Mouse (Mus musculus): ENCODE measurements at regions not wholly inside any gene's neighbourhood (a gene's known extent, or its start where the extent isn't known, plus 50 kb on each side); places are given as distances from the start of the nearest gene placed in this dataset.

- Histone ChIP-seq H3K4me2 (no peak overlapping the region), H3K36me3 (no peaks in the 10 kb centered on the region), H3K9ac (no peak overlapping the region), H3K4me1 (replicated peaks) (no peaks in the 10 kb centered on the region), H3K27ac (replicated peaks) (no peak overlapping the region), H3K4me3 (no peak overlapping the region), H3K9me3 (no peaks in the 10 kb centered on the region), H3K27me3 (no peaks in the 10 kb centered on the region)
- WGBS, result 80% methylated on average over 2 of the region's 2 CpGs
- ATAC-seq (ENCODE audit: low read depth), result no peak
Observed at GRCm38 (mm10) chr14:9284976-9285605, 619.1 kb upstream of the 4930452B06Rik start.

- 84% methylated on average over 14 of the region's 14 CpGs for WGBS
- H3K27me3 ChIP-seq, result no peaks in the 10 kb centered on the region
- no peak for ATAC-seq (ENCODE audit: low read depth)
Observed at GRCm38 (mm10) chr14:9267282-9268091, 601.4 kb upstream of the 4930452B06Rik start.

GRCm38 (mm10) chr14:9252017-9252416 is 586.0 kb upstream of the 4930452B06Rik start:
- Histone ChIP-seq H3K27ac (replicated peaks) (no peak overlapping the region), H3K36me3 (no peaks in the 10 kb centered on the region), H3K4me3 (no peak overlapping the region), H3K4me2 (no peak overlapping the region), H3K4me1 (replicated peaks) (no peaks in the 10 kb centered on the region), H3K27me3 (no peaks in the 10 kb centered on the region), H3K9ac (no peak overlapping the region), H3K9me3 (no peaks in the 10 kb centered on the region)
- ATAC-seq (ENCODE audit: low read depth), result no peak
- WGBS, result 85% methylated on average over 1 of the region's 1 CpGs

More at GRCm38 (mm10) chr14:9267282-9268091, 601.4 kb upstream of the 4930452B06Rik start:
- no peak overlapping the region for H3K27ac ChIP-seq (replicated peaks)
- no peak overlapping the region for H3K4me2 ChIP-seq
- no peak overlapping the region for H3K9ac ChIP-seq
- H3K9me3 ChIP-seq, result no peaks in the 10 kb centered on the region
- H3K36me3 ChIP-seq, result no peaks in the 10 kb centered on the region
- no peak overlapping the region for H3K4me3 ChIP-seq
- H3K4me1 ChIP-seq (replicated peaks), result no peaks in the 10 kb centered on the region

GRCm38 (mm10) chr14:9245266-9245665 is 579.2 kb upstream of the 4930452B06Rik start:
- no peaks in the 10 kb centered on the region for H3K9me3 ChIP-seq
- no peak for ATAC-seq (ENCODE audit: low read depth)
- no peaks in the 10 kb centered on the region for H3K4me1 ChIP-seq (replicated peaks)
- no peak overlapping the region for H3K4me2 ChIP-seq
- whole genome bisulfite sequencing, result 44% methylated on average over 1 of the region's 1 CpGs
- no peaks in the 10 kb centered on the region for H3K36me3 ChIP-seq
- no peaks in the 10 kb centered on the region for H3K27me3 ChIP-seq
- H3K27ac ChIP-seq (replicated peaks), result no peak overlapping the region
- H3K9ac ChIP-seq, result no peak overlapping the region
- H3K4me3 ChIP-seq, result no peak overlapping the region

GRCm38 (mm10) chr14:9243336-9243735 is 577.3 kb upstream of the 4930452B06Rik start:
- Histone ChIP-seq H3K4me2 (no peak overlapping the region), H3K9ac (no peak overlapping the region), H3K27ac (replicated peaks) (no peak overlapping the region), H3K4me3 (no peak overlapping the region), H3K4me1 (replicated peaks) (no peaks in the 10 kb centered on the region), H3K36me3 (no peaks in the 10 kb centered on the region), H3K9me3 (no peaks in the 10 kb centered on the region), H3K27me3 (no peaks in the 10 kb centered on the region)
- ATAC-seq (ENCODE audit: low read depth), result no peak

- no peak for ATAC-seq (ENCODE audit: low read depth)
Observed at GRCm38 (mm10) chr14:9242118-9242517, 576.1 kb upstream of the 4930452B06Rik start.

GRCm38 (mm10) chr14:9227670-9228069 is 561.6 kb upstream of the 4930452B06Rik start:
- H3K4me2 ChIP-seq, result no peak overlapping the region
- no peaks in the 10 kb centered on the region for H3K27me3 ChIP-seq
- ATAC-seq (ENCODE audit: low read depth), result no peak
- no peak overlapping the region for H3K27ac ChIP-seq (replicated peaks)
- no peaks in the 10 kb centered on the region for H3K36me3 ChIP-seq
- H3K4me1 ChIP-seq (replicated peaks), result no peaks in the 10 kb centered on the region
- H3K4me3 ChIP-seq, result no peak overlapping the region
- no peak overlapping the region for H3K9ac ChIP-seq
- WGBS, result 91% methylated on average over 6 of the region's 6 CpGs
- no peaks in the 10 kb centered on the region for H3K9me3 ChIP-seq

More at GRCm38 (mm10) chr14:9242118-9242517, 576.1 kb upstream of the 4930452B06Rik start:
- no peak overlapping the region for H3K9ac ChIP-seq
- no peak overlapping the region for H3K27ac ChIP-seq (replicated peaks)
- no peaks in the 10 kb centered on the region for H3K9me3 ChIP-seq
- H3K36me3 ChIP-seq, result no peaks in the 10 kb centered on the region
- 29% methylated on average over 2 of the region's 2 CpGs for WGBS
- H3K27me3 ChIP-seq, result no peaks in the 10 kb centered on the region
- H3K4me3 ChIP-seq, result no peak overlapping the region
- H3K4me2 ChIP-seq, result no peak overlapping the region
- H3K4me1 ChIP-seq (replicated peaks), result no peaks in the 10 kb centered on the region

GRCm38 (mm10) chr14:9200246-9200645 is 534.2 kb upstream of the 4930452B06Rik start:
- Histone ChIP-seq H3K36me3 (no peaks in the 10 kb centered on the region), H3K27me3 (no peaks in the 10 kb centered on the region), H3K9me3 (no peaks in the 10 kb centered on the region), H3K9ac (no peak overlapping the region), H3K4me2 (no peak overlapping the region), H3K4me3 (no peak overlapping the region), H3K4me1 (replicated peaks) (no peaks in the 10 kb centered on the region), H3K27ac (replicated peaks) (no peak overlapping the region)
- WGBS, result 88% methylated on average over 2 of the region's 2 CpGs
- ATAC-seq (ENCODE audit: low read depth), result no peak

- WGBS, result 76% methylated on average over 4 of the region's 4 CpGs
- no peak overlapping the region for H3K27ac ChIP-seq (replicated peaks)
- no peaks in the 10 kb centered on the region for H3K36me3 ChIP-seq
Observed at GRCm38 (mm10) chr14:9192122-9192769, 526.2 kb upstream of the 4930452B06Rik start.

GRCm38 (mm10) chr14:9191664-9192063 is 525.6 kb upstream of the 4930452B06Rik start:
- H3K9me3 ChIP-seq, result no peaks in the 10 kb centered on the region
- WGBS, result 78% methylated on average over 3 of the region's 3 CpGs
- no peaks in the 10 kb centered on the region for H3K4me1 ChIP-seq (replicated peaks)
- H3K27ac ChIP-seq (replicated peaks), result no peak overlapping the region
- no peaks in the 10 kb centered on the region for H3K36me3 ChIP-seq
- no peak overlapping the region for H3K4me2 ChIP-seq
- no peak for ATAC-seq (ENCODE audit: low read depth)
- H3K9ac ChIP-seq, result no peak overlapping the region
- no peak overlapping the region for H3K4me3 ChIP-seq
- no peaks in the 10 kb centered on the region for H3K27me3 ChIP-seq

More at GRCm38 (mm10) chr14:9192122-9192769, 526.2 kb upstream of the 4930452B06Rik start:
- Histone ChIP-seq H3K4me2 (no peak overlapping the region), H3K27me3 (no peaks in the 10 kb centered on the region), H3K9me3 (no peaks in the 10 kb centered on the region), H3K9ac (no peak overlapping the region), H3K4me3 (no peak overlapping the region), H3K4me1 (replicated peaks) (no peaks in the 10 kb centered on the region)
- ATAC-seq (ENCODE audit: low read depth), result no peak

- no peaks in the 10 kb centered on the region for H3K36me3 ChIP-seq
- no peak overlapping the region for H3K4me3 ChIP-seq
- no peaks in the 10 kb centered on the region for H3K4me1 ChIP-seq (replicated peaks)
- 91% methylated on average over 2 of the region's 2 CpGs for WGBS
- no peak overlapping the region for H3K4me2 ChIP-seq
- H3K9ac ChIP-seq, result no peak overlapping the region
- H3K27ac ChIP-seq (replicated peaks), result no peak overlapping the region
- no peaks in the 10 kb centered on the region for H3K9me3 ChIP-seq
- ATAC-seq (ENCODE audit: low read depth), result no peak
- no peaks in the 10 kb centered on the region for H3K27me3 ChIP-seq
Observed at GRCm38 (mm10) chr14:9161336-9161735, 495.3 kb upstream of the 4930452B06Rik start.

- H3K9me3 ChIP-seq, result no peaks in the 10 kb centered on the region
- no peak overlapping the region for H3K4me2 ChIP-seq
- no peak overlapping the region for H3K9ac ChIP-seq
- H3K4me3 ChIP-seq, result no peak overlapping the region
- no peak overlapping the region for H3K27ac ChIP-seq (replicated peaks)
- H3K27me3 ChIP-seq, result no peaks in the 10 kb centered on the region
- no peaks in the 10 kb centered on the region for H3K36me3 ChIP-seq
- 72% methylated on average over 3 of the region's 3 CpGs for WGBS
- no peak for ATAC-seq (ENCODE audit: low read depth)
- H3K4me1 ChIP-seq (replicated peaks), result no peaks in the 10 kb centered on the region
Observed at GRCm38 (mm10) chr14:9157941-9158340, 491.9 kb upstream of the 4930452B06Rik start.
